Mouse (Mus musculus): Measurements from ENCODE around the gene Usp48. TPM values are rescaled to one million over a fixed set of nuclear protein-coding genes. Genes with fewer than 3 reads are reported as not detected.

Usp48 gene
- polyA plus RNA-seq, 1 experiment = 64.1 TPM

DNA sequence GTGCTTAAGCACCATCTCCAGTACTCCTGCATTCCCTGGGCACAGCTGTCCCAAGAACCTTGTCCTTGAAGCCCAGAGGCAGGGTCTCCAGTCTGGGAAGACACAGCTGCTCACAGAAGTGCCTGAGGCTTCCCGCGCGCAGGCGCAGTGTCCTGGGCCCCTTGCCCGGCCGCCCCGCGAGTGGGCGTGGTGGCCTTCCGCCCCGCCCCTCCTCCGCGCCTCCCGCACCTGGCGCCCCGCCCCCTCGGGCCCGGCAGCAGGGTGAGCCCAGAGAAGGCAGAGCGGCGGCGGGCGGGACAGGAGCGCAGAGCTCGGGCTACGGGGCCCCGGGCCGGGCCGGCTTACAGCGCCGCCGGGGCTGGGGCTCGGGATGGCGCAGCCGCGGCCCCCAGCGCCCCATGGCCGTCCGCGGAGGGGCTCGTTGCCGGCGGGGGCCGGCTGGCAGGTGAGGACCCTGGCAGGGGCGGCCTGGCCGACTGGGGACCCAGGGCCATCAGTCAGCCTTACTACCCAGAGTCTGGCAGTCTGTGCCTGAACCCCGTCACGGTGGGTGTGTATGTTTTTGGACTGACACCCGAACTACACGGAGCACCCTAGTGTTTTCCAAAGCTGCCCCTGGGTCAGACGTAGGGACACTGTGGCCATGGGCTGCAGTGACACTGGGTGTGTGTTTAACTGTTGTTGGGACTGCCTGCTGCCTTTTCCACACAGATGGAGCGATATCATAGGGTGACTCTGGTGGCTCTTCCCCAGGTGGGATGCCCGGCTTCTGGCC lies 113.8 kb downstream of the Usp48 start:
- H3K4me1 ChIP-seq (ENCODE audit: control insufficient read depth, insufficient read depth, insufficient read length) = peaks cover 3% of the 10 kb centered on the region; the same call in 1 of the 2 replicates
- WGBS = 10% methylated on average over 34 of the region's 52 CpGs
- no peak overlapping the region for H3K27ac ChIP-seq (ENCODE audit: insufficient read depth, low read length)
- H3K4me3 ChIP-seq (ENCODE audit: extremely low read depth, insufficient read depth, insufficient read length) = no peak overlapping the region
- TF ChIP-seq POLR2A (IDR thresholded peaks at IDR 0.05; ENCODE audit: low read depth, low read length) = no peak
- TF ChIP-seq CTCF (IDR thresholded peaks at IDR 0.05; ENCODE audit: extremely low read depth, insufficient read depth, insufficient read length, insufficient replicate concordance) = no peak
- peak in 1 of 2 experiments; percentile 83 for DNase-seq (ENCODE audit: low read depth in 1 of 2, low spot score in 2 of 2)
- no peaks in the 10 kb centered on the region for H3K36me3 ChIP-seq (ENCODE audit: control insufficient read depth, insufficient read depth, low read length)
- H3K27me3 ChIP-seq (ENCODE audit: control insufficient read depth, insufficient read depth, low read length) = peaks cover 5% of the 10 kb centered on the region; the same call in 1 of the 2 replicates

Other genes starting within 250 kb of the Usp48 start
- gene Cdc42, start 236.0 kb upstream of the Usp48 start, polyA plus RNA-seq (2012; rRNA removed) = 42.1 and 55.5 TPM in 2 replicates
- gene Cela3a, start 184.0 kb upstream of the Usp48 start, polyA plus RNA-seq (2012; rRNA removed) = 3.2 and 4.9 TPM in 2 replicates
- 6,152 and 8,603 TPM in 2 replicates for gene Cela3b, start 163.2 kb upstream of the Usp48 start, polyA plus RNA-seq (2012; rRNA removed)
- gene 1700013G24Rik, start 140.5 kb upstream of the Usp48 start, polyA plus RNA-seq (2012; rRNA removed) = not detected in 2 replicates
- 24.4 and 27.0 TPM in 2 replicates for gene Hspg2, start 125.0 kb upstream of the Usp48 start, polyA plus RNA-seq (2012; rRNA removed)
- gene Ldlrad2, start 19.2 kb upstream of the Usp48 start, polyA plus RNA-seq (2012; rRNA removed) = not detected in 2 replicates
- gene Rap1gap, start 71.0 kb downstream of the Usp48 start, polyA plus RNA-seq (2012; rRNA removed) = 49.3 and 56.1 TPM in 2 replicates
- 6.2 and 8.3 TPM in 2 replicates for gene Alpl, start 202.6 kb downstream of the Usp48 start, polyA plus RNA-seq (2012; rRNA removed)

Data from spleen, adult 2 months (tissue).